Mouse (Mus musculus) myocyte (in vitro differentiated cells): ENCODE measurements around the gene Smad6. TPM values are rescaled to one million over a fixed set of nuclear protein-coding genes. Genes with fewer than 3 reads are reported as not detected.
A peak's percentile ranks its signal among the peaks of the same experiment; 100 is the strongest.

ENCODE experiments used
- H3K27me3 ChIP-seq: one replicate; pipeline ENCODE4 v1.6.1; 2011; ENCODE audit not compliant: control insufficient read depth, insufficient read depth, insufficient read length
- H3K36me3 ChIP-seq: one replicate; pipeline ENCODE4 v1.6.1; 2011; ENCODE audit not compliant: control insufficient read depth, insufficient read depth
- H3K4me2 ChIP-seq: one replicate; pipeline ENCODE4 v1.6.1; 2011; ENCODE audit warnings: low read depth, control low read depth
- H3K4me3 ChIP-seq: one replicate; pipeline ENCODE4 v1.5.1; 2011; ENCODE audit warnings: mild to moderate bottlenecking, control low read depth, moderate library complexity
- H3K79me2 ChIP-seq: one replicate; pipeline ENCODE4 v1.6.1; 2011; ENCODE audit not compliant: control insufficient read depth, insufficient read depth
- H3ac ChIP-seq: one replicate; pipeline ENCODE4 v1.6.1; 2011; ENCODE audit not compliant: control insufficient read depth, insufficient read length
- CEBPB ChIP-seq: IDR thresholded peaks from 2 replicates; pipeline ENCODE4 v1.6.1; 2011; ENCODE audit warnings: mild to moderate bottlenecking, moderate library complexity; ENCODE audit not compliant: poor library complexity, insufficient read depth, severe bottlenecking
- E2F4 ChIP-seq: IDR thresholded peaks from one replicate; pipeline ENCODE4 v1.6.1; 2011; ENCODE audit warnings: mild to moderate bottlenecking, control low read depth, moderate library complexity; ENCODE audit not compliant: insufficient read depth
- MAX ChIP-seq: IDR thresholded peaks from one replicate; pipeline ENCODE4 v1.6.1; 2011; ENCODE audit warnings: low read depth, mild to moderate bottlenecking, control low read depth
- MYOD1 ChIP-seq, 3 experiments: IDR thresholded peaks; one replicate each; pipeline ENCODE4 v1.6.1; 2011; ENCODE audit warnings: control low read depth in 2 of 3, low read depth in 2 of 3, mild to moderate bottlenecking in 2 of 3, moderate library complexity in 1 of 3; ENCODE audit not compliant: insufficient read length in 2 of 3, control insufficient read depth in 1 of 3
- MYOG ChIP-seq, 3 experiments: IDR thresholded peaks; one replicate each; pipeline ENCODE4 v1.6.1; 2011; ENCODE audit warnings: control low read depth in 2 of 3, low read depth in 2 of 3, mild to moderate bottlenecking in 2 of 3; ENCODE audit not compliant: insufficient read length in 2 of 3, control insufficient read depth in 1 of 3, insufficient read depth in 1 of 3
- POLR2A ChIP-seq: IDR thresholded peaks from one replicate; pipeline ENCODE4 v1.6.1; 2011; ENCODE audit warnings: low read depth, mild to moderate bottlenecking, control low read depth, moderate library complexity; ENCODE audit not compliant: insufficient read length
- POLR2AphosphoS2 ChIP-seq: IDR thresholded peaks from one replicate; pipeline ENCODE4 v1.6.1; 2011; ENCODE audit warnings: low read depth, control low read depth; ENCODE audit not compliant: insufficient read length
- REST ChIP-seq: IDR thresholded peaks from one replicate; pipeline ENCODE4 v1.6.1; 2011; ENCODE audit warnings: mild to moderate bottlenecking, control low read depth, moderate library complexity; ENCODE audit not compliant: insufficient read depth, insufficient read length
- SRF ChIP-seq: IDR thresholded peaks from one replicate; pipeline ENCODE4 v1.6.1; 2011; ENCODE audit warnings: low read depth; ENCODE audit not compliant: control insufficient read depth, insufficient read length
- TCF12 ChIP-seq: IDR thresholded peaks from one replicate; pipeline ENCODE4 v1.6.1; 2011; ENCODE audit warnings: mild to moderate bottlenecking, control low read depth; ENCODE audit not compliant: poor library complexity, insufficient read depth, severe bottlenecking
- TCF3 ChIP-seq: IDR thresholded peaks from one replicate; pipeline ENCODE4 v1.6.1; 2011; ENCODE audit warnings: low read depth, control low read depth; ENCODE audit not compliant: insufficient read length
- USF1 ChIP-seq: IDR thresholded peaks from one replicate; pipeline ENCODE4 v1.6.1; 2011; ENCODE audit warnings: low read depth, mild to moderate bottlenecking, control low read depth, moderate library complexity
- polyA plus RNA-seq: library from polyadenylated mRNA; unstranded; fragments of >200 nt; fragmentation: generic; extraction: Trizol; gene quantifications from one replicate; pipeline ENCODE4 v1.2.1, GENCODE M21; 2012; ENCODE audit warnings: missing spikeins

The Smad6 gene
- polyA plus RNA-seq, 1 experiment, result 1.5 TPM

DNA sequence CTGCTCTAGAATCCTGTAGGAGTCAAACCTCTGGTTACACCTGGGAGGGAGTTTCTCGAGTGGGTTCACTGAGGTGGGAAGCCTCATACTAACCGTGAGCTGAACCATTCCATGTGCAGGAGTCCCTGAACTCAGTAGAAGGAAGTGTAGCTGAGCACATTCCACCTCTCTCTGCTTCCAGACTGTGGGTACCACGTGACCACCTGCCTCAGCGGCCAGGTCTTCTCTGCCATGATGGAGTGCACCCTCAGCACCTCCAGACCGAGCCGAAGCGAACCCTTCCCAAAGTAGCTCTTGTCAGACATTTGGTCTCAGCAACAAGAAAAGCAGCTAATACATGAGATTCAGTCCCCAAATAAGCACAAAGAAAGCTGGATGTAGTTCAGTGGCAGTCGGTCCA is 20.4 kb upstream of the Smad6 start:
- Histone ChIP-seq H3K4me3 (no peak overlapping the region), H3K27me3 (no peaks in the 10 kb centered on the region), H3K4me2 (no peak overlapping the region), H3ac (no peak overlapping the region), H3K79me2 (no peaks in the 10 kb centered on the region), H3K36me3 (no peaks in the 10 kb centered on the region)
- TF ChIP-seq MAX (no peak), TCF12 (no peak), POLR2AphosphoS2 (no peak), MYOG (IDR thresholded peaks at IDR 0.05; ENCODE audit: control insufficient read depth in 1 of 3, insufficient read depth in 1 of 3, insufficient read length in 2 of 3, low read depth in 2 of 3) (no peak), E2F4 (no peak)

DNA sequence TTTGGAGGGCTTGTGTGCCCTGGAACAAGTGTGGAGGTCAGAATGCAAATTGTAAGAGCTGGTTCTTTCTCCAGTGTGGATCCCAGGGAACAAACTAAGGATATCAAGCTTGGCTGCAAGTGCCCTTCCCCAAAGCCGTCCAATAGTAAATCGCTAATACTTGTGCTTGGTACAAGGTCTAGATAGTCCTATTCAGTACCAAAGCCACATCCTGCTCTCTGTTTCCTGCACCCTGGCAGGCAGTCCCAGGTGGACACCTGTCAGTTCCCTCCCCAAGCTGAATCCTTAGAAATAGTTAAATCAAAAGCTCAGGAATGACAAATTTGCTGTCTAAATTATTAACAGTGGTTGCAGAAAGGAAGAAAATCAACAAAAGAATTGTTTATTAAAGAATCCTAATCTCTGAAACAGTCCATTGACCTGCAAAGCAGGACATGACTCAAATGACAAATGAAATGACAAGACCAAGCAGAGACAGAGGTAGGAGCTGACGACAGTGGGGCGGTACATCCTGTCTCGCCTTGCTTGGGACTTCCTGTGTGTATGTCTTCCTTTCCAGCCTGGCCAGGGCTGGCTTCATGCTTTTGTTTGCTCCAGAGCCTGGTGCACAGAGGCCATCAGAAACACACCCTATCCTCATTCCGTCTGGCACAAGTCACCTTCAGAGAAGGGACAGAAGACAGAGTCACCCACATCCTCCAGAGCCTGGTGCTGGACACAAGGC is 8.2 kb upstream of the Smad6 start:
- TF ChIP-seq TCF3 (no peak), REST (no peak), SRF (no peak), MAX (no peak), MYOD1 (IDR thresholded peaks at IDR 0.05; ENCODE audit: control insufficient read depth in 1 of 3, insufficient read length in 2 of 3, low read depth in 2 of 3) (no peak), CEBPB (no peak), TCF12 (no peak), POLR2AphosphoS2 (no peak), E2F4 (no peak), MYOG (IDR thresholded peaks at IDR 0.05; ENCODE audit: control insufficient read depth in 1 of 3, insufficient read depth in 1 of 3, insufficient read length in 2 of 3, low read depth in 2 of 3) (no peak), POLR2A (no peak), USF1 (no peak)
- H3K4me2 ChIP-seq, result no peak overlapping the region

DNA sequence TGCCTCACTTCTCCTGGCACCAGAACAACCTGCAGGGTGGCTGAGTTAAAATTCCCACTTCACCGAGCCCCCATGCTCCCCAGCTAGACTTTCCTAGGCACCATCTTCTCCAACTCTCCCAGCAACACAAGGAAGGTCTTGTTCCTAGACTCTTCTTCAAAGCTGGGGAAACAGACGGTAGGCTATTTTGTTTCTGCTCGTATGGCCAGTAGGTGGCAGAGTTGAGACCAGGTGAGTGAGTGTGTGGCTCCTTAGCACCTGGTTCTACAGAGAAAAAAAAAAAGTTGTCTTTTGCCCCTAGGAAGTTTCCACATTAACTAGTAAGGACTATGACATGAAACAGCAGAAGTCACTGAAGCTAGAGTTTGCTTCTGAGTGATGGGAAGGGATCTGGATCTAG is 3.7 kb upstream of the Smad6 start:
- Histone ChIP-seq H3K4me3 (no peak overlapping the region), H3K79me2 (no peaks in the 10 kb centered on the region), H3K4me2 (no peak overlapping the region), H3K27me3 (no peaks in the 10 kb centered on the region), H3K36me3 (no peaks in the 10 kb centered on the region), H3ac (no peak overlapping the region)
- no peak for TF ChIP-seq CEBPB

More for the DNA sequence above, 8.2 kb upstream of the Smad6 start:
- H3K36me3 ChIP-seq, result no peaks in the 10 kb centered on the region
- no peak overlapping the region for H3K4me3 ChIP-seq
- no peaks in the 10 kb centered on the region for H3K79me2 ChIP-seq
- no peaks in the 10 kb centered on the region for H3K27me3 ChIP-seq
- no peak overlapping the region for H3ac ChIP-seq

DNA sequence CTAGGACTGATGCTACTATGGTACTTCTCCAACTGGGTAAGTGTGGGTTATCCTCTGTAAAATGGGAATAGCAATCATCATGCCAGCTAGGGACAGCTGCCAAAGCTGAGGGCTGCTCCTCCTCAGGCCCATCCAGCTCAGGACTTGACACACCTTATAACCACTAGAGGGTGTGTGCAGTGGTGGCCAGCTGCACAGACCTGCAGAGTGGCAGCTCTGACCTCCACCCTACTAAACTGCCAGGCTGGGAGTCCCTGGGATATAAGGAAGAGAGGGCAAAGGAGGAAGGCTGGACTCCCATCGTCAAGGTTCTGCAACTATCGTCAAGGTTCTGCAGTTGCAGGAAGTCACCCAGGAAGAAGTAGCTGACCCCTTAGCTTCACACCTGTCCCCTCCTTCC is 3.1 kb upstream of the Smad6 start:
- TF ChIP-seq MYOG (IDR thresholded peaks at IDR 0.05; ENCODE audit: control insufficient read depth in 1 of 3, insufficient read depth in 1 of 3, insufficient read length in 2 of 3, low read depth in 2 of 3) (no peak), MAX (no peak), POLR2AphosphoS2 (no peak), MYOD1 (IDR thresholded peaks at IDR 0.05; ENCODE audit: control insufficient read depth in 1 of 3, insufficient read length in 2 of 3, low read depth in 2 of 3) (no peak), E2F4 (no peak), TCF12 (no peak), REST (no peak)
- H3ac ChIP-seq, result no peak overlapping the region
- H3K4me3 ChIP-seq, result no peak overlapping the region
- no peaks in the 10 kb centered on the region for H3K27me3 ChIP-seq
- H3K36me3 ChIP-seq, result no peaks in the 10 kb centered on the region
- H3K79me2 ChIP-seq, result no peaks in the 10 kb centered on the region
- H3K4me2 ChIP-seq, result no peak overlapping the region

DNA sequence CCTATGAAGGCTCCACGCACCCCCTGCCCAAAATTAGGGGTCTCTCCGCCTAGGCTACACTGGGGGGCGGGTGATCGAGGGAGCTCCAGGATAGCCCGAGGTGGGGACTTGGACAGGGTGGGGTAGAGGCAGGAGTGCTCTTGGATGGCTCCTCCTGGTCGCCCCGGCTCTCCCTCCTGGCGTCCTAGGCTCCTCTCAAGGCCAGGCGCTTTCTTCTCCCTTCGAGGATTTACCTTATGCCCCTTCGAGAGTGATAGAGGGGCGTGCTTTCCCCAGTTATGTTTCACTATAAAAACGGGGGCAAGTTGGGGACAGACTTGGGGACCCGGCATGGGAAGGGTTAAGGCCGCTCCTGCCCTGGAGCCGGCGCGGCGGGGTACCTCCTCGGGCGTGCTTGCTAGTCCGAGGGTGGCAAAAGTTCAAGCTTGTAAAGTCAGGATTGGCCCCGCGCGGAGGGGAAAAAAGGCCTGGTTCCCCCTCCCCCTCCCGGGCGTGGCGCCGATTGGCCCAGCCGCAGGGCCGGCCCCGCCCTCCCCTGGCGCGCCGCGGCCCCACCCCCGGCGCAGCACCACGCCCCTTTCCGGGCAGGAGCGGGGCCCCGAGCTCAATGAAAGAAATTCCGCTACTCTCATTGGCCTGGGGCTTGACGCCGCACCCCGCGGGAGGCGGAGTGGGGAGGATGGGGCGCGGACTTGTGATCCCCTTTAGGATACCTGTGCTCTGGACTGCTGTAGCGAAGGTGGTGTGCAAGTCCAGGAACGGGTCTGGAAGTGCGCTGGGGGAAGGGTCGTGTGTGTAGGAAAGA is 905 bp upstream of the Smad6 start:
- Histone ChIP-seq H3K4me3 (peak overlapping the region; percentile 39), H3K4me2 (peak overlapping the region; percentile 92), H3K27me3 (no peaks in the 10 kb centered on the region), H3ac (peak overlapping the region; percentile 71), H3K36me3 (no peaks in the 10 kb centered on the region), H3K79me2 (no peaks in the 10 kb centered on the region)
- TF ChIP-seq TCF12 (no peak), POLR2A (peak; percentile 58), CEBPB (no peak), POLR2AphosphoS2 (peak; percentile 50), MYOG (IDR thresholded peaks at IDR 0.05; ENCODE audit: control insufficient read depth in 1 of 3, insufficient read depth in 1 of 3, insufficient read length in 2 of 3, low read depth in 2 of 3) (no peak)
